Mouse (Mus musculus) MEL (cell line): ENCODE data around the gene Abhd2.

ENCODE experiments used
- CTCF ChIP-seq, 3 experiments: IDR thresholded peaks in 2 of 3; conservative IDR thresholded peaks in 1 of 3; 2 replicates each; pipeline ENCODE4 v1.5.1; 2011 to 2012; ENCODE audit warnings: low read length in 3 of 3, low read depth in 2 of 3, mild to moderate bottlenecking in 2 of 3, improper control_type of control experiment in 1 of 3, inconsistent platforms in 1 of 3, mixed read lengths in 1 of 3, moderate library complexity in 1 of 3; ENCODE audit not compliant: control insufficient read depth in 1 of 3, insufficient read depth in 1 of 3, poor library complexity in 1 of 3, severe bottlenecking in 1 of 3
- TAL1 ChIP-seq: IDR thresholded peaks from 2 replicates; pipeline ENCODE4 v1.6.1; 2012; ENCODE audit warnings: mild to moderate bottlenecking, inconsistent platforms, low read length, moderate library complexity, mixed read lengths

- TF ChIP-seq TAL1 (no peak), CTCF (IDR thresholded peaks at IDR 0.05 in 2 of 3, conservative IDR thresholded peaks at IDR 0.05 in 1 of 3; ENCODE audit: control insufficient read depth in 1 of 3, insufficient read depth in 1 of 3, low read depth in 2 of 3, low read length in 3 of 3, poor library complexity in 1 of 3, severe bottlenecking in 1 of 3) (no peak)
Measured at GRCm38 (mm10) chr7:79333419-79333818, 60.4 kb downstream of the Abhd2 start.
